Mouse (Mus musculus) small intestine, adult 2 months (tissue): ENCODE results near the gene Atpaf2. TPM values are rescaled to one million over a fixed set of nuclear protein-coding genes. Genes with fewer than 3 reads are reported as not detected.

Source experiments
- H3K27ac ChIP-seq: fragments of 200-500 bp; 2 replicates; pipeline ENCODE4 v1.5.1; 2012; ENCODE audit warnings: low read depth, low read length, control low read depth, inconsistent platforms; ENCODE audit not compliant: insufficient read depth
- H3K27me3 ChIP-seq: fragments of 200-500 bp; 2 replicates; pipeline ENCODE4 v1.6.1; 2012; ENCODE audit warnings: mild to moderate bottlenecking, moderate library complexity, low read length, inconsistent platforms; ENCODE audit not compliant: control insufficient read depth, insufficient read depth
- H3K36me3 ChIP-seq: fragments of 200-500 bp; 2 replicates; pipeline ENCODE4 v1.6.1; 2012; ENCODE audit warnings: mild to moderate bottlenecking, low read length, control low read depth, inconsistent platforms; ENCODE audit not compliant: control insufficient read depth, insufficient read depth
- H3K4me1 ChIP-seq: fragments of 200-500 bp; 2 replicates; pipeline ENCODE4 v1.6.1; 2012; ENCODE audit warnings: low read length, inconsistent platforms, mixed read lengths; ENCODE audit not compliant: control insufficient read depth, insufficient read depth, insufficient read length
- H3K4me3 ChIP-seq: fragments of 200-500 bp; 2 replicates; pipeline ENCODE4 v1.5.1; 2012; ENCODE audit warnings: low read depth, mild to moderate bottlenecking, control low read depth, inconsistent platforms, low read length, moderate library complexity
- CTCF ChIP-seq: fragments of 200-500 bp; IDR thresholded peaks from 2 replicates; pipeline ENCODE4 v1.5.1; 2012; ENCODE audit warnings: low read depth, mild to moderate bottlenecking, control low read depth, inconsistent platforms, low read length, moderate library complexity, mixed read lengths; ENCODE audit not compliant: insufficient replicate concordance, insufficient read length; ENCODE audit errors: extremely low read depth
- POLR2A ChIP-seq: fragments of 200-500 bp; IDR thresholded peaks from 2 replicates; pipeline ENCODE4 v1.6.1; 2012; ENCODE audit warnings: low read depth, mild to moderate bottlenecking, control low read depth, inconsistent platforms, low read length, moderate library complexity
- WGBS: fragments of 180-500 bp; shearing (Covaris S2); methylation state at CpG from one replicate; pipeline ENCODE4 v1.1.7; 2018; 5-methylcytosine and 5-hydroxymethylcytosine counted together
- polyA plus RNA-seq: library from polyadenylated mRNA; depleted of rRNA; stranded (reverse); fragments of >200 nt; gene quantifications from 2 replicates; pipeline ENCODE4 v1.2.3, GENCODE M21; 2012

Gene Atpaf2
- polyA plus RNA-seq, 1 experiment, result 29.7 TPM

- WGBS, result 91% methylated on average over 2 of the region's 2 CpGs
- no peak overlapping the region for H3K4me3 ChIP-seq
- H3K4me1 ChIP-seq, result no peaks in the 10 kb centered on the region
- no peak for TF ChIP-seq CTCF
- TF ChIP-seq POLR2A, result no peak
- peaks cover 18% of the 10 kb centered on the region for H3K36me3 ChIP-seq
- no peak overlapping the region for H3K27ac ChIP-seq
- H3K27me3 ChIP-seq, result no peaks in the 10 kb centered on the region
These were observed 21.1 kb downstream of the Atpaf2 start for GRCm38 (mm10) chr11:60397172-60397571.

- no peak overlapping the region for H3K4me3 ChIP-seq
- H3K4me1 ChIP-seq, result no peaks in the 10 kb centered on the region
- H3K36me3 ChIP-seq, result peaks cover 12% of the 10 kb centered on the region
- TF ChIP-seq POLR2A, result no peak
- no peak for TF ChIP-seq CTCF
- H3K27ac ChIP-seq, result no peak overlapping the region
- H3K27me3 ChIP-seq, result no peaks in the 10 kb centered on the region
- WGBS, result 68% methylated on average over 6 of the region's 6 CpGs
These were observed 21.7 kb downstream of the Atpaf2 start for GRCm38 (mm10) chr11:60396546-60396945.

GRCm38 (mm10) chr11:60391346-60391745 is 26.9 kb downstream of the Atpaf2 start:
- Histone ChIP-seq H3K4me3 (no peak overlapping the region), H3K36me3 (peaks cover 2% of the 10 kb centered on the region; the same call in 1 of the 2 replicates), H3K4me1 (peaks cover 19% of the 10 kb centered on the region), H3K27me3 (no peaks in the 10 kb centered on the region), H3K27ac (no peak overlapping the region)
- WGBS, result 84% methylated on average over 6 of the region's 6 CpGs
- TF ChIP-seq POLR2A, result no peak
- no peak for TF ChIP-seq CTCF

- Histone ChIP-seq H3K27ac (peak overlapping the region; percentile 83), H3K4me3 (no peak overlapping the region), H3K4me1 (peaks cover 19% of the 10 kb centered on the region), H3K27me3 (no peaks in the 10 kb centered on the region), H3K36me3 (no peaks in the 10 kb centered on the region)
- TF ChIP-seq POLR2A (no peak), CTCF (no peak)
- 30% methylated on average over 2 of the region's 2 CpGs for WGBS
These were observed 30.3 kb downstream of the Atpaf2 start for GRCm38 (mm10) chr11:60387944-60388343.

- no peak for TF ChIP-seq POLR2A
- no peak for TF ChIP-seq CTCF
- Histone ChIP-seq H3K36me3 (no peaks in the 10 kb centered on the region), H3K27ac (no peak overlapping the region), H3K4me3 (no peak overlapping the region), H3K27me3 (no peaks in the 10 kb centered on the region), H3K4me1 (peaks cover 19% of the 10 kb centered on the region)
- WGBS, result 78% methylated on average over 5 of the region's 5 CpGs
These were observed 32.3 kb downstream of the Atpaf2 start for GRCm38 (mm10) chr11:60385946-60386345.

GRCm38 (mm10) chr11:60384762-60385421 is 33.4 kb downstream of the Atpaf2 start:
- no peak for TF ChIP-seq CTCF
- no peak for TF ChIP-seq POLR2A
- no peak overlapping the region for H3K4me3 ChIP-seq
- no peak overlapping the region for H3K27ac ChIP-seq
- H3K36me3 ChIP-seq, result no peaks in the 10 kb centered on the region
- peaks cover 19% of the 10 kb centered on the region for H3K4me1 ChIP-seq
- no peaks in the 10 kb centered on the region for H3K27me3 ChIP-seq
- 65% methylated on average over 16 of the region's 16 CpGs for WGBS

GRCm38 (mm10) chr11:60383518-60383917 is 34.7 kb downstream of the Atpaf2 start:
- H3K4me3 ChIP-seq, result no peak overlapping the region
- H3K36me3 ChIP-seq, result no peaks in the 10 kb centered on the region
- 88% methylated on average over 6 of the region's 6 CpGs for WGBS
- H3K27ac ChIP-seq, result no peak overlapping the region
- no peaks in the 10 kb centered on the region for H3K27me3 ChIP-seq
- peaks cover 10% of the 10 kb centered on the region for H3K4me1 ChIP-seq
- TF ChIP-seq CTCF (peak; percentile 10; the same call in 1 of the 2 replicates), POLR2A (no peak)
